Mouse (Mus musculus): ENCODE measurements around the gene Plcxd2. TPM values are rescaled to one million over a fixed set of nuclear protein-coding genes. Genes with fewer than 3 reads are reported as not detected.

Gene Plcxd2
- 0.64 and 0.72 TPM in 2 replicates for polyA plus RNA-seq (2012; rRNA removed)

GRCm38 (mm10) chr16:46010153-46010905 is at the start of gene Plcxd2:
Gene Plcxd2 (minus strand): TSS chr16:46010218.
- Histone ChIP-seq H3K36me3 (ENCODE audit: control insufficient read depth, insufficient read depth, low read length) (no peaks in the 10 kb centered on the region), H3K4me1 (ENCODE audit: control insufficient read depth, insufficient read depth, low read length) (peaks cover 5% of the 10 kb centered on the region; the same call in 1 of the 2 replicates), H3K27me3 (ENCODE audit: control insufficient read depth, insufficient read depth, low read length) (no peaks in the 10 kb centered on the region), H3K27ac (ENCODE audit: control insufficient read depth, insufficient read depth, low read depth, low read length) (peak within 1 kb of the TSS; percentile 68), H3K4me3 (ENCODE audit: control insufficient read depth, low read depth, low read length) (peak within 1 kb of the TSS; percentile 82)
- peak; percentile 94 for TF ChIP-seq POLR2A (IDR thresholded peaks at IDR 0.05; ENCODE audit: control insufficient read depth, low read depth, low read length)
- TF ChIP-seq CTCF (IDR thresholded peaks at IDR 0.05; ENCODE audit: control insufficient read depth, insufficient read depth, insufficient replicate concordance, low read depth, low read length) = no peak

GRCm38 (mm10) chr16:46046906-46047305 is 36.9 kb upstream of the Plcxd2 start:
- Histone ChIP-seq H3K4me1 (ENCODE audit: control insufficient read depth, insufficient read depth, low read length) (no peaks in the 10 kb centered on the region), H3K4me3 (ENCODE audit: control insufficient read depth, low read depth, low read length) (no peak overlapping the region), H3K27ac (ENCODE audit: control insufficient read depth, insufficient read depth, low read depth, low read length) (no peak overlapping the region), H3K27me3 (ENCODE audit: control insufficient read depth, insufficient read depth, low read length) (no peaks in the 10 kb centered on the region), H3K36me3 (ENCODE audit: control insufficient read depth, insufficient read depth, low read length) (no peaks in the 10 kb centered on the region)
- TF ChIP-seq POLR2A (IDR thresholded peaks at IDR 0.05; ENCODE audit: control insufficient read depth, low read depth, low read length) (no peak), CTCF (IDR thresholded peaks at IDR 0.05; ENCODE audit: control insufficient read depth, insufficient read depth, insufficient replicate concordance, low read depth, low read length) (no peak)

- Histone ChIP-seq H3K4me1 (ENCODE audit: control insufficient read depth, insufficient read depth, low read length) (peaks cover 5% of the 10 kb centered on the region; the same call in 1 of the 2 replicates), H3K4me3 (ENCODE audit: control insufficient read depth, low read depth, low read length) (no peak overlapping the region), H3K27ac (ENCODE audit: control insufficient read depth, insufficient read depth, low read depth, low read length) (no peak overlapping the region), H3K27me3 (ENCODE audit: control insufficient read depth, insufficient read depth, low read length) (no peaks in the 10 kb centered on the region), H3K36me3 (ENCODE audit: control insufficient read depth, insufficient read depth, low read length) (no peaks in the 10 kb centered on the region)
- no peak for TF ChIP-seq CTCF (IDR thresholded peaks at IDR 0.05; ENCODE audit: control insufficient read depth, insufficient read depth, insufficient replicate concordance, low read depth, low read length)
- TF ChIP-seq POLR2A (IDR thresholded peaks at IDR 0.05; ENCODE audit: control insufficient read depth, low read depth, low read length) = no peak
Measured at GRCm38 (mm10) chr16:46036261-46036660, 26.2 kb upstream of the Plcxd2 start.

- Histone ChIP-seq H3K36me3 (ENCODE audit: control insufficient read depth, insufficient read depth, low read length) (no peaks in the 10 kb centered on the region), H3K27me3 (ENCODE audit: control insufficient read depth, insufficient read depth, low read length) (no peaks in the 10 kb centered on the region), H3K4me3 (ENCODE audit: control insufficient read depth, low read depth, low read length) (no peak overlapping the region), H3K27ac (ENCODE audit: control insufficient read depth, insufficient read depth, low read depth, low read length) (no peak overlapping the region), H3K4me1 (ENCODE audit: control insufficient read depth, insufficient read depth, low read length) (no peaks in the 10 kb centered on the region)
- no peak for TF ChIP-seq POLR2A (IDR thresholded peaks at IDR 0.05; ENCODE audit: control insufficient read depth, low read depth, low read length)
- TF ChIP-seq CTCF (IDR thresholded peaks at IDR 0.05; ENCODE audit: control insufficient read depth, insufficient read depth, insufficient replicate concordance, low read depth, low read length) = no peak
Measured at GRCm38 (mm10) chr16:46033896-46034295, 23.9 kb upstream of the Plcxd2 start.

- H3K36me3 ChIP-seq (ENCODE audit: control insufficient read depth, insufficient read depth, low read length) = no peaks in the 10 kb centered on the region
- no peaks in the 10 kb centered on the region for H3K27me3 ChIP-seq (ENCODE audit: control insufficient read depth, insufficient read depth, low read length)
- no peak overlapping the region for H3K27ac ChIP-seq (ENCODE audit: control insufficient read depth, insufficient read depth, low read depth, low read length)
- TF ChIP-seq CTCF (IDR thresholded peaks at IDR 0.05; ENCODE audit: control insufficient read depth, insufficient read depth, insufficient replicate concordance, low read depth, low read length) = no peak
- no peak for TF ChIP-seq POLR2A (IDR thresholded peaks at IDR 0.05; ENCODE audit: control insufficient read depth, low read depth, low read length)
- no peak overlapping the region for H3K4me3 ChIP-seq (ENCODE audit: control insufficient read depth, low read depth, low read length)
- H3K4me1 ChIP-seq (ENCODE audit: control insufficient read depth, insufficient read depth, low read length) = no peaks in the 10 kb centered on the region
Measured at GRCm38 (mm10) chr16:46022958-46023491, 13.0 kb upstream of the Plcxd2 start.

- H3K4me3 ChIP-seq (ENCODE audit: control insufficient read depth, low read depth, low read length) = no peak overlapping the region
- no peaks in the 10 kb centered on the region for H3K4me1 ChIP-seq (ENCODE audit: control insufficient read depth, insufficient read depth, low read length)
- TF ChIP-seq POLR2A (IDR thresholded peaks at IDR 0.05; ENCODE audit: control insufficient read depth, low read depth, low read length) = no peak
- TF ChIP-seq CTCF (IDR thresholded peaks at IDR 0.05; ENCODE audit: control insufficient read depth, insufficient read depth, insufficient replicate concordance, low read depth, low read length) = peak; percentile 14; the same call in 1 of the 2 replicates
- no peaks in the 10 kb centered on the region for H3K36me3 ChIP-seq (ENCODE audit: control insufficient read depth, insufficient read depth, low read length)
- no peak overlapping the region for H3K27ac ChIP-seq (ENCODE audit: control insufficient read depth, insufficient read depth, low read depth, low read length)
- no peaks in the 10 kb centered on the region for H3K27me3 ChIP-seq (ENCODE audit: control insufficient read depth, insufficient read depth, low read length)
Measured at GRCm38 (mm10) chr16:46022189-46022928, 12.3 kb upstream of the Plcxd2 start.

GRCm38 (mm10) chr16:46021302-46021701 is 11.3 kb upstream of the Plcxd2 start:
- Histone ChIP-seq H3K36me3 (ENCODE audit: control insufficient read depth, insufficient read depth, low read length) (no peaks in the 10 kb centered on the region), H3K4me3 (ENCODE audit: control insufficient read depth, low read depth, low read length) (no peak overlapping the region), H3K4me1 (ENCODE audit: control insufficient read depth, insufficient read depth, low read length) (no peaks in the 10 kb centered on the region), H3K27ac (ENCODE audit: control insufficient read depth, insufficient read depth, low read depth, low read length) (no peak overlapping the region), H3K27me3 (ENCODE audit: control insufficient read depth, insufficient read depth, low read length) (no peaks in the 10 kb centered on the region)
- TF ChIP-seq POLR2A (IDR thresholded peaks at IDR 0.05; ENCODE audit: control insufficient read depth, low read depth, low read length) (no peak), CTCF (IDR thresholded peaks at IDR 0.05; ENCODE audit: control insufficient read depth, insufficient read depth, insufficient replicate concordance, low read depth, low read length) (no peak)

All from testis, adult 2 months (tissue).